Mouse (Mus musculus) kidney, postnatal 14 days (tissue): ENCODE measurements around the gene Sigmar1.
"Not testable (repeated sequence)": the region's sequence is repeated elsewhere in the genome, so short reads cannot be mapped to it uniquely, and the experiment has no call there.

Source experiments
- DNase-seq: peaks from one replicate; pipeline ENCODE4 v3.0.0; 2022; ENCODE audit warnings: mixed read lengths

Gene Sigmar1

DNA sequence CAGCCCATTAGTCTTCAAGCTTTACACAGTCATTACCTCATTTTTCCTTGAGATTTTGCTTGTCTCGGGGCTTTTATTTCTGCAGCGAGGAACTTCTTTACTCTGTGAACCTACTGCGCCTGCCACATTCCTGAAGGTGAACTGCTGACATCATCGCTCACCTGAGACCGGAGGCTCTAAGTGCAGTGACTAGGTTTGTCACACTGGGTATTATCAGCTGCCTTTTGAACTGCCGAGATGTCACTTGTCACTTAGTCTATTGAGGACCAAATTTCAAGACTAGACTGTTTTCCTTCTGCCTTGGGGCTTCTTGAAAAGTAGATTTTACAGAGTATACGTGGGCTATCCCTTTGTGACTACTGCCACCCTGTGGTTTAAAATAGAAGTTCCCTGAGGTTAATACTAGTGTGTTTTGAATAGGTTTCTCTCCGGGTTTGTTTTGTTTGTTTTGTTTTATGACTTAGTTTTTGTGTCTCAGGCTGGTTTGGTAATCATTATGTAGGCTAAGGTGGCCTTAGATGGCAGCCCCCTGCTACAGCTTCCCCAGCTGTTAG is 47.7 kb downstream of the Sigmar1 start:
- DNase-seq, result peak; percentile 70

DNA sequence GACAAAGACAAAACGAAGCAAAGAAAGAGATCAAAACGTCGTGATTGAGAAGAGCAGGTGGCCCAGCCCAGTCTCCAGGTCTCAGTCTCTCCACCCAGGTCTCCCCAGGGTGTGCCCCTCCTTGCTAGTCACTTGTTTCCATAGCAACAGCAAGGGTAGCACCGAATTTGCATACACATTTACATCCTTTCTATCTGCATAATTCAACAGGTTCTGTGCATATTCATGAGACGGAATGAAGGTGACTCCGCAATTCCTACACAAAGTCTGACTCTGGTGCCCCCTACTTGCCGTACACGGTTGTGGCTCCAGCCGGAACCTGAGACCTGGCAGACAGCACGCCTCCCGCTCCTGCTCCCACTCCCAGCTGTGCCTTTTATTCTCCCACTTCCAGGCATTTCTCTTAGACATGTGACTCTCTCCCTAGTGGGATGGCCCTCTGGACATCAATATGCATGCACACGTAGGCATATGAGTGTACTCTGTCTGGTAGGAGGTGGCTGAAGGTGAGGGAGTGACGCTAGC is 48.9 kb downstream of the Sigmar1 start:
- DNase-seq, result peak; percentile 81

GRCm38 (mm10) chr4:41705922-41706754 is 49.8 kb downstream of the Sigmar1 start:
- no peak for DNase-seq

DNA sequence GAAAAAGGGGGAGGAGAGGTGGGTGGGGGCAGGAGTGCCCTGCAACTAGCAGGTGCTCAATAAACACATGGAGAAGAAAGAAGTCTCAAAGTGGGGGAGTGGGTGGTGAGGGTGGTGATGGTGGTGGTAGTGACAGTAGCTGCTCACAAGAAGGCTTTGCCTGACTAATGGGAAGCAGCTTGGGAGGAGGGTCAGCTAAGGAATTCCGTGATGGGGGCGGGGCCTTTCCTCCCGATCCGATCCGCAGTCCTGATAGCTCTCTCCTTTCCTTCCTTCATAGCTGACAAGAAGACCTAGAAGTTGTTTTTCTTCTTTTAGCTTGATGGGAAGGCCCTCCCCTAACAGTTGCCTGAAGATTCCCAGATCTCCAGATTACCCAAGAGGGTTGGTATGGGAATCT is 51.3 kb downstream of the Sigmar1 start:
- no peak for DNase-seq

DNA sequence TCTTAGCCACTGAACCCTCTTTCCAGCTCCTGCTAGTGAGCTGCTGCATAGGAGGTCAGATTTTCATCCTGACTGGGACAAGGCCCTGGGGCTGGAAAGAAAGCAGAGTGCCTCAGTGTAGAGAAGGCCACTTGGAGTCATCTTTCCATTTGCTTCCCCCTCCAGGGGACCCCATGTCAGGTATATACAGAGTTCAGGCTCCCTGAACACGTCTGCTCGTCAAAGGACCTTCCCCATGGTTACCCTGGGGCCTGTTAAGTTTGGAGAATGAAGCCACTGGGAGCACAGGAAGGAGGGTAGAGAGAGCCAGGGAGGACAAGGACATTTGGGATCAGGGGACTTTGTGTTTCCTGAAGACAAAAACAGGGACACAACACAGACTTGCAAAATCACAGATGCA is 53.7 kb downstream of the Sigmar1 start:
- DNase-seq, result not testable (repeated sequence)

DNA sequence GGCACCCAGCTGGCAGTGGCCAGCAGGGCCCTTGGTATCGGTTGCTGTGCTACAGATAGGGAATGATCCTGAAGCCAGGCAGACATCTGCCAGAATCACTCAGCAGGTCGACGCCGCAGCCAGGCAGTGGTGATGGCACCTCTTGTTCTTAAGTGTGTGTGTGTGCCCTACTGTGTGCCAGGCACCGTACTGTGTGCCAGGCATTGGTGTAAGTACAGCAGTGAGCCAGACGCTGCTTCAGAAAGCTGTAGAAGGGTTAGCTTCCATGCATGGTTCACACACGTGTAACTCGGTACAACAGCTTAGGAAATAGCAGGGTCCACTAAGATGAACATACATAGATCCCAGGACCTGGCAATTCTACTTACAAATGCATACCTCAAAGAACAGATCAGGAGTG is 55.7 kb downstream of the Sigmar1 start:
- DNase-seq, result not testable (repeated sequence)

- not testable (repeated sequence) for DNase-seq
Measured at GRCm38 (mm10) chr4:41699783-41700182, 56.2 kb downstream of the Sigmar1 start, which contains the start of gene Il11ra1. Gene Il11ra1 (plus strand): TSS chr4:41699989.

DNA sequence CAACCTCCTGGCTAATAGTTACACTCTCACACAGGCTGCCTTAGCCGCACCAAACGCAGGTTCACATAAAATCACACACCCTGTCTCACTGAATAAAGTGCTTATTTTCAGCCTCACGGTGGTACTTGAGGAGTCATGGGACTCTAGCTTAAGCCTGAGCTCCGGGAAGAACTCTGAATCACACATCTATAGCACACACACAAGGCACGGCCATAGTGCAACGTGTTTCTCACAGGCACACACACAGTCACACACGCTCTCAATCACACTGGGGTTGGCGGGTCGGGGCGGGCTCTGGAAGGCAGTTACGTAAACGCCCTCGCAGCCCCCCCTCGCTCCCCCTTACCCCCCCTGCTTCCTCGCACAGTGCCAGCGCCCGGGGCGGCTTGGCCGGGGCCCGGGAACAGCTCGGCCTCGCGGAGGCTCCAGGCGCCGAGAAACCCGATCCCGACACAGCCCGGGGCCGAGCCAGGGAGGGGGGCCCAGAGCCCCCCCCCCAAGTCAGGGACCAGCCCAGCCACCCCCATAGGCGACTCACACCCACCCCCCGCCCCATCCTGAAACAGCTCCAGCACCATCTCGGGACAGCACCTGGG is 57.4 kb downstream of the Sigmar1 start:
- DNase-seq, result peak; percentile 53

- peak; percentile 87 for DNase-seq
Measured at GRCm38 (mm10) chr4:41696930-41697841, 58.8 kb downstream of the Sigmar1 start, which contains the start of gene Cntfr. Gene Cntfr (minus strand): TSS chr4:41697089.

DNA sequence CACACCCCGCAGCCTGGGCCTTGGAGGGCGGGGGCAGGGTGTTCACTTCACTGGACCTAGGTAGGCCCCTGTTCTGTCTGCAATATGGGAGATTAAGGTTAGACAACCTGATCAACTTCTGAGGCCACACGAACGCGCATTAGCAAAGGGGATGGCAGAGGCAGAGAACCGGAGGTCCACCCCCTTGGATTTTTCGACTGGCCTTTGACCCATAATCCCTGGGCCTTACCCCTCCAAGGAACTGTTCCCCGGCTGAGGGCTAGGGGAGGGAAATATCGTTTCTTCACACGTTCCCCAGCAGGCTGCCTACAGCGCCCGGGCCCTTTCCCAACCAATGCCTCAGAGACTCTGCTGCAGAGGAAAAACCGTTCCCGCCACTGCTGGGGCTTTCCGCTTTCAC is 59.5 kb downstream of the Sigmar1 start:
- DNase-seq, result not testable (repeated sequence)

- not testable (repeated sequence) for DNase-seq
Measured at GRCm38 (mm10) chr4:41695800-41696199, 60.2 kb downstream of the Sigmar1 start.

DNA sequence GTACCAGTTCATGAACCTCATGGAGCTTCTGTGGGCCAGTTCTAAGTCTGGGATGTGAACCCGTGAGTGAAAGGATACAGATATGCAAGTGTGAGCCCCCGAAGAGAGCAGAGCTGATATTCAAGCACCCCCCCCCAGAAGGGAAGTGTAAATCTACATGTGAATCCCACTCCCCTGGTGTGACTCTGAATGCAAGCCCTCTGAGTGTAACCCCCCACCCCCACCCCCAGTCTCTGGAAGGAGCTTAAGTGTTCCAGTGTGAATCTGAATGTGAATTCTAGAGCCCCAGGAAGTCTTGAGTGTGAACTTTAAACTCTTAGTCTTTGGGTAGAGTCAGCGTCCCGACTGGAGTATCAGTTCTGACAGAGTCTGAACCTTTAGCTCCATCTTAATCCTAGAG is 62.4 kb downstream of the Sigmar1 start:
- DNase-seq, result not testable (repeated sequence)

DNA sequence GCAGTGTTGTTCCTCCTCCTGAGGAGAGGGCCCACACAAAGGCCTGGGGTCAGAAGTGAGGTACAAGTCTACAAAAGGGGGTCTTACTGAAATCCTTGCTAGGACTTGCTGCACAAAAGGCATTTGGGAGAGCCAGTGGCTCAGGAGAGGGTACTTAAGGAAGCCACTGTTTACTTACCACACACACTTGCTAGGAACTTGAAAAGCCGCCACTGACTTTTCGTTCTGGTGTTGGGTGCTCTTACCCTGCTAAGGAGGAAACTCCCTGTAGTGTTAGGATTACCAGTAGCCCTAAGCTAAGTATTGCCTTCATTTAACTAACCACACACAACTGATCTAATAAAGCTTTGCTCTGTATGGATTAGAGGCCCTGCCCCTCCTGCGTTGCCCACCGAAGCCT is 65.9 kb downstream of the Sigmar1 start:
- not testable (repeated sequence) for DNase-seq

GRCm38 (mm10) chr4:41688562-41688961 is 67.4 kb downstream of the Sigmar1 start:
- DNase-seq, result not testable (repeated sequence)
